26 mouse cellular contexts compared by ENCODE assay signal in genomic region chr6:42405134-42405533, GRCm38 (mm10). TPM values are rescaled to one million over a fixed set of nuclear protein-coding genes. Genes with fewer than 3 reads are reported as not detected.
"Had no signal": no experiment of that assay in that cellular context is flagged by ENCODE, and none has a peak within 500 bp of the region (broad histone marks: within the 10 kb centered on the region; RNA-seq: fewer than 3 reads in every experiment).

TSS of gene Tas2r135 (plus strand) at chr6:42405434.

- ATAC-seq: forebrain, embryonic 13.5 days; forebrain, embryonic 14.5 days; forebrain, embryonic 15.5 days; forebrain, embryonic 16.5 days; forebrain, postnatal 0 days had no signal

- DNase-seq: cerebellum, adult 2 months; cerebellum, adult 8-10 months; cerebellum, adult 9-10 months; cerebellum, adult 9-11 months; cerebellum, postnatal 10 days; cerebellum, postnatal 14 days; cerebellum, postnatal 25 days; cerebellum, postnatal 36 days; embryo, embryonic 11 days; forebrain, postnatal 0 days; gastrocnemius, adult 2 months; gastrocnemius, postnatal 10 days; gastrocnemius, postnatal 14 days; gastrocnemius, postnatal 25 days; gastrocnemius, postnatal 36 days; heart, adult 18-20 months; heart, adult 2 months had no signal

RNA-seq across cellular contexts. Expression of gene Tas2r135, which starts in this region (rescaled TPM):
- total RNA-seq: common myeloid progenitor, adult 5-6 weeks; forebrain, postnatal 0 days; gastrocnemius, adult 18-20 months; gastrocnemius, adult 2 months; gastrocnemius, adult 8-10 months; gastrocnemius, postnatal 10 days; gastrocnemius, postnatal 14 days; gastrocnemius, postnatal 25 days; gastrocnemius, postnatal 4 days; granulocyte monocyte progenitor cell, adult 5-6 weeks; heart, adult 18-20 months had no signal
